Comparison of ENCODE assay signal across 16 mouse cellular contexts in the genomic region with DNA sequence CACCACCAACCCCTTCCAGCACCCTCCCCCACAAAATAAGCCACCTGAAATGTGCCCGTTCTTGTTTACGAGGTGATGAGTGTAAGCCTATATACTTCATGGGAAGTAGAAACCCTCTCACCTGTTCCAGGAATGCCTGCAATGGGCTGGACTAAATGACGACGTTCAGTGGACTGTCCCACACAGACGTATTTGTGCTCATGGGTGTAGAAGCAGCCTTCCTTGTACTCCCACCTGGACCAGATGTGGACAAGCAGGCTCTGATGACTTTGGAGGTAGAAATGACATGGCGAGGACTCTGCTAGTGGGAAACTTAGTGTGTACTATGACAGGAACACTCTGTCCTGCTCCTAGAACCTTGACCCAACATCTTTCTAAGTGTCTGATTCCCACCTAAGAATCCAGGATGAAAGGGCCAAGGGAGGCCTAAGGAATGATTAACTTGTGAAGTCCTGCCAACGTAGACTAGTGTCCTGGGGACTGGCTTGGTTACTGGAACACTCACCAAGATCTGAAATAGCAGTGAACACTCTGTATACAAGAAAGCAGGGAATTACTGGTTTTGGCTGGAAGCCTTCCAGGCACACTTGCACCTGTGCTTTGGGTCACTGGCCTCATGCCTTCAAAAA. TPM values are rescaled to one million over a fixed set of nuclear protein-coding genes. Genes with fewer than 3 reads are reported as not detected.
DNase-seq lines count a peak whose midpoint lies in the region; ATAC-seq lines count a peak whose summit lies in the region.
"Had no signal": no experiment of that assay in that cellular context is flagged by ENCODE, and none has a peak within 500 bp of the region (broad histone marks: within the 10 kb centered on the region; RNA-seq: fewer than 3 reads in every experiment).

Gene Atp6v0a4, minus strand, starts transcription at position 380 of the 629 bp plus-strand sequence.

- no peak for ATAC-seq in limb, embryonic 12.5 days (ENCODE audit: insufficient number of reproducible peaks, insufficient read depth, low FRiP score, low TSS enrichment, low read depth)
- ATAC-seq: forebrain, embryonic 15.5 days; Patski had no signal

- H3K4me1 ChIP-seq in limb, embryonic 12.5 days (replicated peaks) = peaks cover 22% of the 10 kb centered on the region
- H3K4me1 ChIP-seq in limb, embryonic 10.5 days = 0 out of 2 replicates have a peak, but pooled peaks cover 10% of the 10 kb centered on the region
- H3K4me1 ChIP-seq: forebrain, embryonic 15.5 days had no signal

- no peak within 1 kb of the TSS for H3K4me3 ChIP-seq in limb, embryonic 12.5 days (replicated peaks)
- H3K4me3 ChIP-seq in limb, embryonic 10.5 days = no peak within 1 kb of the TSS
- H3K4me3 ChIP-seq: erythroblast, embryonic 14.5 days; forebrain, embryonic 15.5 days; hindbrain, embryonic 10.5 days; liver, embryonic 13.5 days had no signal

- H3K9ac ChIP-seq in limb, embryonic 12.5 days (replicated peaks) = no peak within 1 kb of the TSS
- H3K9ac ChIP-seq: forebrain, embryonic 15.5 days; liver, embryonic 13.5 days had no signal

- peaks cover 31% of the 10 kb centered on the region for H3K36me3 ChIP-seq in limb, embryonic 12.5 days
- H3K36me3 ChIP-seq in limb, embryonic 10.5 days = peaks cover 46% of the 10 kb centered on the region
- H3K36me3 ChIP-seq: liver, embryonic 13.5 days had no signal

- WGBS in limb, embryonic 12.5 days = 57% methylated on average over 7 of the region's 7 CpGs
- WGBS in limb, embryonic 10.5 days = 85% methylated on average over 7 of the region's 7 CpGs

- H3K27me3 ChIP-seq in limb, embryonic 12.5 days = no peaks in the 10 kb centered on the region
- H3K27me3 ChIP-seq in limb, embryonic 10.5 days (ENCODE audit: low read depth, poor library complexity, severe bottlenecking) = no peaks in the 10 kb centered on the region
- H3K27me3 ChIP-seq: forebrain, embryonic 15.5 days; liver, embryonic 13.5 days; Patski had no signal

- H3K9me3 ChIP-seq in limb, embryonic 12.5 days = no peaks in the 10 kb centered on the region
- H3K9me3 ChIP-seq in limb, embryonic 10.5 days (replicated peaks) = no peaks in the 10 kb centered on the region
- H3K9me3 ChIP-seq: forebrain, embryonic 15.5 days; hindbrain, embryonic 10.5 days; liver, embryonic 13.5 days had no signal

- no peak within 1 kb of the TSS for H3K4me2 ChIP-seq in limb, embryonic 12.5 days
- H3K4me2 ChIP-seq: forebrain, embryonic 15.5 days; heart, embryonic 11.5 days; liver, embryonic 13.5 days had no signal

- DNase-seq in limb, embryonic 10.5 days (ENCODE audit: low spot score) = no peak
- peak; percentile 91 for DNase-seq in kidney, adult 11 months
- peak; percentile 74 for DNase-seq in kidney, postnatal 10 days
- DNase-seq in lung, postnatal 36 days = peak; percentile 66
- no peak for DNase-seq in right cerebral cortex, postnatal 10 days (ENCODE audit: low spot score in 2 of 2)
- no peak for DNase-seq in spleen, postnatal 14 days (ENCODE audit: low spot score in 2 of 2)
- no peak for DNase-seq in cerebellum, postnatal 36 days
- DNase-seq: B cell, adult 2 months; liver, embryonic 13.5 days; midbrain, embryonic 14.5 days had no signal

- peak within 1 kb of the TSS; percentile 35; the same call in 1 of the 2 replicates for H3K27ac ChIP-seq in limb, embryonic 12.5 days
- no peak within 1 kb of the TSS; the same call in 1 of the 2 replicates for H3K27ac ChIP-seq in limb, embryonic 10.5 days
- H3K27ac ChIP-seq: forebrain, embryonic 15.5 days; hindbrain, embryonic 10.5 days; liver, embryonic 13.5 days had no signal

RNA-seq across cellular contexts. Expression of gene Atp6v0a4, which starts in this region (rescaled TPM):
- polyA plus RNA-seq in limb, embryonic 12.5 days (2016; fragmentation: Nextera tagmentation; extraction: Ambion mirVana) = not detected in 2 replicates
- not detected in 2 replicates for polyA plus RNA-seq in limb, embryonic 10.5 days (2016; fragmentation: Nextera tagmentation; extraction: Ambion mirVana)
- polyA plus RNA-seq: erythroblast, embryonic 14.5 days; hindbrain, embryonic 10.5 days; midbrain, embryonic 14.5 days had no signal

Comparison
In these comparisons a context has a peak if more than half of its experiments do, and no peak if none do; other contexts are left out.
1. DNase-seq: peak in kidney, adult 11 months (single experiment), kidney, postnatal 10 days (single experiment) and lung, postnatal 36 days (single experiment); none in limb, embryonic 10.5 days (single experiment), right cerebral cortex, postnatal 10 days (0 of 2), spleen, postnatal 14 days (0 of 2) and cerebellum, postnatal 36 days (0 of 2).